Mouse (Mus musculus): ENCODE measurements around the gene Camk1d.

DNA sequence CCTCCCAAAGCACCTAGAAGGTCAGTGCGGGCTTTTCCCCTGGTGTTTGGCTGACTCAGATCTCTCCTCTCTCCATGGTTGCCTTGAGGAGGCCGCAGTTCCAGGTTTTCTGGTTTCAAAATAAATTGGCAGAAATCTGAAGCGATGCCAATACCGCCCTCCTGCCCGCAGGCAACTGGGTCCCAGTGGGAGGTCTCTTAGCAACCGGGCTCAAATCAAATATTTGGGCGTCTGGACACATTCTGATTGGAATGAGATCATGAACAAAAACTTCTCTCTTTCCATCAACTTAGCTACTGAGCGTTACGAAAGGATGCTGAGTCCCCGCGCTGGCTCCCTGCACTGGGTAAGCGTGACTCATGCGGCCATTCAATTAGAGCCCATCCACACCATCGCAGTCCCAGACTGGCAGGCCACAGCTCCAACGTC is 16.1 kb upstream of the Camk1d start:
- TF ChIP-seq FLI1 (IDR thresholded peaks at IDR 0.05; ENCODE audit: low read length) (no peak), GATA1 (IDR thresholded peaks at IDR 0.05; ENCODE audit: borderline replicate concordance, low read length) (no peak)
